Mouse (Mus musculus) kidney, adult 2 months (tissue): ENCODE data around the gene Gan. TPM values are rescaled to one million over a fixed set of nuclear protein-coding genes. Genes with fewer than 3 reads are reported as not detected.

Experiments used
- DNase-seq: peaks from one replicate; pipeline ENCODE4 v3.0.0; 2021
- H3K27ac ChIP-seq: fragments of 200-500 bp; 2 replicates; pipeline ENCODE4 v1.5.1; 2012; ENCODE audit warnings: low read depth, low read length, control low read depth, inconsistent platforms; ENCODE audit not compliant: insufficient read depth
- H3K27me3 ChIP-seq: fragments of 200-500 bp; replicated peaks from 2 replicates; pipeline ENCODE4 v1.6.1; 2012; ENCODE audit warnings: mild to moderate bottlenecking, moderate library complexity, low read length, inconsistent platforms; ENCODE audit not compliant: control insufficient read depth, insufficient read depth
- H3K36me3 ChIP-seq: fragments of 200-500 bp; 2 replicates; pipeline ENCODE4 v1.6.1; 2012; ENCODE audit warnings: mild to moderate bottlenecking, moderate library complexity, low read length, inconsistent platforms; ENCODE audit not compliant: control insufficient read depth, insufficient read depth
- H3K4me1 ChIP-seq: fragments of 200-500 bp; 2 replicates; pipeline ENCODE4 v1.6.1; 2011; ENCODE audit warnings: low read length; ENCODE audit not compliant: control insufficient read depth, insufficient read depth
- H3K4me3 ChIP-seq: fragments of 200-500 bp; 2 replicates; pipeline ENCODE4 v1.5.1; 2011; ENCODE audit warnings: mild to moderate bottlenecking, low read depth, low read length, control low read depth; ENCODE audit not compliant: insufficient read depth
- CTCF ChIP-seq: fragments of 200-500 bp; conservative IDR thresholded peaks from 2 replicates; pipeline ENCODE4 v1.5.1; 2011; ENCODE audit warnings: low read depth, mild to moderate bottlenecking, control low read depth, low read length, moderate library complexity, mixed read lengths; ENCODE audit not compliant: insufficient read depth, insufficient read length
- POLR2A ChIP-seq: fragments of 200-500 bp; IDR thresholded peaks from one replicate; pipeline ENCODE4 v1.6.1; 2011; ENCODE audit warnings: low read depth, low read length, control low read depth
- WGBS: fragments of 180-500 bp; shearing (Covaris S2); methylation state at CpG from one replicate; pipeline ENCODE4 v1.1.7; 2018; 5-methylcytosine and 5-hydroxymethylcytosine counted together
- polyA plus RNA-seq: library from polyadenylated mRNA; depleted of rRNA; stranded (reverse); fragments of >200 nt; gene quantifications from 2 replicates; pipeline ENCODE4 v1.2.3, GENCODE M21; 2012

Gene Gan
- polyA plus RNA-seq, 1 experiment: 3.1 TPM

DNA sequence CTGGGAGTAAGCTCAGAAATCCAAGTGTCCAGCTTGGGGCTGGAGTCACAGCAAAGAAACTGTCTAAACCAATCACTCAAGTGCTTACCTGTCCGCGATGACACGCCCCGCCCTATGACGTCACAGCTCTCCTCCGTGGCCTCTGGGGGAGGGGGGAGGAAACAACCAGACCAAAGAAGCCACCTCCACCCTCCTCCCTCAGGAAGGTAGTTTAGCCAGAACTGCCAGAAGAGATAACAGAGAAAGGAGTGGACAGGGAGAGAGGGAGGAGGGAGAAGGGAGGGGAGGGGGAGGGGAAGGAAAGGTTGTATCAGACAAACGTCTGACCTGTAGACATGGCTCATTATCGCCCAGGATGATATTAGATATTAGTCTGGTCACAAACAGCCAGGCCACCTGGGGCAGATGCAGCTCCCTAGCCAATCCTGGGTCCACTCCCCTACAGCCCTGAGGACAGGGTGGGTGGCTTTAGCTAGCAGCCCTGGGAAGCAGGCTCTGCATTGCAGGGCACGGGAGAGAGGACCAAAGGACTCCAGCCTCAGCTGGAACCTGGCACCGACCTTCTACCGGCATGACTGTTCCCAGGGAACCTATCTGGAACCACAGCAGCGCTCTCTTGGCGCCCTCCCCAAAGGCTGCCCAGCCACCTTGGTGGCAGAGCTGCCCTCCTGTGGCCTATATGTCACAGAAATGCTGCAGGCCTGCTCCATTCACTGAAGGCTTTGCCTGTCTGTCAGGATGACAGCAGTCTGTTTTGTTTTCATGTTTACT, 42.1 kb upstream of the Gan start:
- Histone ChIP-seq H3K36me3 (no peaks in the 10 kb centered on the region), H3K27me3 (no peaks in the 10 kb centered on the region), H3K4me3 (peak overlapping the region; percentile 25), H3K4me1 (no peaks in the 10 kb centered on the region), H3K27ac (no peak overlapping the region)
- peak; percentile 33 for DNase-seq
- no peak for TF ChIP-seq CTCF
- no peak for TF ChIP-seq POLR2A
- 24% methylated on average over 13 of the region's 13 CpGs for WGBS

DNA sequence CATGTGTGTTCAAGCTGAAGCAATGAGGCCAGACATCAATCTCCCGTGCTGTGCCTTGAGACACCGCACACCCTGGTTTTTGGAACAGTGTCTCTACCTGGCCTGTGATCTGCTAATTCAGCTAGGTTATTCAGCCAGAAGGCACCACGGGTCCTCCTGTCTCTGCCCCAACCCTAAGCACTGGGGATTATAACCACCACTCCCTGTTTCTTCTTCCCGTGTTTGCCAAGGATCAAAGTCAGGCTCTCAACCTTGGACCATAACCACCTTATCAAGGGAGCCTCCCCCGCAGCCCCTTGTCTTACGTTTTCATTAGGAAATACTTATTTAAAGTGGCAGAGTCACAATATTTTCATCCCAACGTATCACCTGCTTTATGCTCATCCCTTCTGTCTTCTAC, 41.4 kb upstream of the Gan start:
- WGBS: 71% methylated on average over 7 of the region's 7 CpGs
- DNase-seq: no peak
- no peaks in the 10 kb centered on the region for H3K36me3 ChIP-seq
- no peak overlapping the region for H3K27ac ChIP-seq
- no peaks in the 10 kb centered on the region for H3K4me1 ChIP-seq
- no peak overlapping the region for H3K4me3 ChIP-seq
- no peak for TF ChIP-seq CTCF
- TF ChIP-seq POLR2A: no peak
- no peaks in the 10 kb centered on the region for H3K27me3 ChIP-seq

DNA sequence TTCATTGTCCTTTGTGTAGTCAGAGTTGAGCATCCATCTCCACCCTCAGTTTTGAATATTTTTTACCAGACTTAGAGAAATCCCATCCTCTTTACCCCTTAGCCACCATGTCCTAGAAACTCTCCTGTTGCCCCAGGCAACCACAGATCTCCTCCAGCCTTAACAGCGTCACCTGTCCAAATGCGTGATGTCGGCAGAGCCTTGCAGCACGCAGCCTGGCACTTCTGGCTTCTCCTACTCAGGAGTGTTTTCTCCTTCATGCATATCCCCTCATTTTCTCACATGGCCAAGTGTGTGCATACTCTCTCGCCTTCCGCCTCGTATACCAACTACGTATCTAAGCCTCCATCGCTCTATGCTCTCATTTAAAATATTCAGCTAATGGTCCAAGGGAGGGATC, 39.5 kb upstream of the Gan start:
- no peak for DNase-seq
- Histone ChIP-seq H3K27ac (no peak overlapping the region), H3K27me3 (no peaks in the 10 kb centered on the region), H3K4me3 (no peak overlapping the region), H3K4me1 (no peaks in the 10 kb centered on the region), H3K36me3 (no peaks in the 10 kb centered on the region)
- WGBS: 95% methylated on average over 9 of the region's 9 CpGs
- TF ChIP-seq POLR2A (no peak), CTCF (no peak)

DNA sequence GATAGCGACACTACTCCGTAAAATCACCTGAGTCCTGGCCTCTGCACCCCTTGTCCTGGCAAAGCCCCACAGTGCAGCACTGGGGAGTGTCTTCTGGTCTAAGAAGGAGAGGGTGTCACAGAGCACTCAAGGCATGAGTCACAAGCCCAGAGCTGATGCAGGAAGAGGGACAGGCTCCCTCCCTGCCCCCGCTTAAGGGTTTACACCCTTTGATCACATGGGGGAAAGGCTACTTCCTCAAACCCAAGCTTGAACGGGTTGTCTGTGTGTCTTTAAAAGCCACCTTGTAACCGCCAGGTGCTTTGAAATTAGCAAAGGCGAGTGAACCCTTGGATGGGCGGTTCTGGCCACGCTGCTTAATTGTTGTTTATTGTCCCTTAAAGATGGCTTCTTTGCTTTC, 36.7 kb upstream of the Gan start:
- H3K27ac ChIP-seq: no peak overlapping the region
- no peak for DNase-seq
- 73% methylated on average over 8 of the region's 8 CpGs for WGBS

DNA sequence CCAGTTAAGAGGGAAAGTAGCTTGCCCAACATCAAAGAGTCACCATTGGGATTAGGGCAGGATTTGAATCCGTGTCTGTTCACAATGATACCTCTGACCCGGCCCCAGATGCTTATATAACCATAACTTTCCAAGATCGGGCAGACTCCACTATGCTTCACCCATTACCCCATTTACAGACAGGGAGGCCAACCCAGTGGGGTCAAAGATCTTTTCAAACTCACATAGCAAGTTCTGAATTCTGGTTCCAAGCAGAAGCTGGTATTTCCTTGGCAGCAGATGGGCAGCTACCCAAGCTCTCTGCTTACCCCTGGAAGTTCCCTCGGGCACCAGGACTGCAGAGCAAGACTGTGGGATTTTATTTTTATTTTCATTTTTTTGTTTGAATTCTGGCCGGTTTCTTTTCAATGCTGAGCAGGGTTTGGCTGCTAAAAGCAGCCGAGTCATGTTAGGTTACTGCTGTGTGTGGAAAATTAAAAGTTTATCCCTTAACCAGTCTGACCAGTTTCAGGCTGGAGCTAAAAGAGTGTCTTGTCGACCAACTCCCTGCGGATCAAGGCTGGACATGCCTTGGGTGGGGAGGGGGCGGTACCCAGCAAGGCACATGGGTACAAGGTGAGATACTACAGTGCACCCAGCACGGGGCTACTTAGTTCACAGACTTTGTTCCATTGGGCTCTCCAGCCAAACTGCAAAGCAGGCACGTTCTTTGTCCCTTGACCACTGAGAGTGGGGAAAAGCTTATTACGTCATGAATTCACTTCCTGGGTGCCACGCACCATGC, 33.9 kb upstream of the Gan start:
- Histone ChIP-seq H3K36me3 (no peaks in the 10 kb centered on the region), H3K27me3 (no peaks in the 10 kb centered on the region), H3K27ac (no peak overlapping the region), H3K4me3 (no peak overlapping the region), H3K4me1 (peaks cover 6% of the 10 kb centered on the region; the same call in 1 of the 2 replicates)
- 47% methylated on average over 13 of the region's 13 CpGs for WGBS
- DNase-seq: peak; percentile 65
- TF ChIP-seq POLR2A: no peak
- TF ChIP-seq CTCF: no peak

More for the DNA sequence above, 36.7 kb upstream of the Gan start:
- Histone ChIP-seq H3K4me3 (no peak overlapping the region), H3K4me1 (peaks cover 6% of the 10 kb centered on the region; the same call in 1 of the 2 replicates), H3K36me3 (no peaks in the 10 kb centered on the region), H3K27me3 (no peaks in the 10 kb centered on the region)
- TF ChIP-seq CTCF (no peak), POLR2A (no peak)

DNA sequence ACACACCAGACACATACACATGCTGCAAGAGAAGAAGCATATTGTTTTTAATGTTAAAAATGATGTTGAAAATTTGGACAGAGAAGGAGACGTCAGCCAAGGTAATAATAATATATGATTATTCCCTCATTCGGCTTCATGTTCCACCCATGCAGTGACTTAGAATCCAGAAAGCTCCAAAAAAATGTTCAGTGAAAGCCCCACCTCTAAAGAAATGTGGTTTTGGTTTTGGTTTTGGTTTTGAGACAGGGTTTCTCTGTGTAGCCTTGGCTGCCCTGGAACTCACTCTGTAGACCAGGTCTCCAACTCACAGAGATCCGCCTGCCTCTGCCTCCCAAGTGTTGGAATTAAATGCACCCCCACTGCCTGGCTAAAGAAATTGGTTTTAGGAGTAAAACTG, 32.1 kb upstream of the Gan start:
- Histone ChIP-seq H3K27me3 (no peaks in the 10 kb centered on the region), H3K4me3 (no peak overlapping the region), H3K4me1 (peaks cover 6% of the 10 kb centered on the region; the same call in 1 of the 2 replicates), H3K36me3 (no peaks in the 10 kb centered on the region), H3K27ac (no peak overlapping the region)
- 90% methylated on average over 3 of the region's 3 CpGs for WGBS
- TF ChIP-seq CTCF (no peak), POLR2A (no peak)
- DNase-seq: no peak

DNA sequence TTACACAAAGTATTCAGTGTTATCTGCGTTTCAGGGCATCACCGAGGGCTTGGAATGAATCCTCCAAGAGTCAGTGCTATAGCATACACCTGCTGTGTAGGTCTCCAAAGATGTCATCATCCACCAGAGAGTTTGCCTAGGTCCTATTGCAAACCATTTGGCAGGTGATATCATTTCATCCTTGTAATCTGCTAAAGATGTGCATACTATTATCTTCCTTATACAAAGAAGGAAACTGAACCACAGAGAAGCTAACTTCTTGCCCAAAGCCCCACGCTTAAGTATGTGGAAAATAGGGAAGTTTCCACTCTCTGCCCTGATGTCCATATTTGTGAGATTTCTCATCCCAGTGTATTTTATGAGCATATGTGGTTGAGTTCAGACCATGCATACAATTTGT, 31.5 kb upstream of the Gan start:
- Histone ChIP-seq H3K27ac (no peak overlapping the region), H3K27me3 (no peaks in the 10 kb centered on the region), H3K4me3 (no peak overlapping the region), H3K4me1 (peaks cover 6% of the 10 kb centered on the region; the same call in 1 of the 2 replicates), H3K36me3 (no peaks in the 10 kb centered on the region)
- TF ChIP-seq CTCF (no peak), POLR2A (no peak)
- 96% methylated on average over 3 of the region's 3 CpGs for WGBS
- DNase-seq: no peak
